Comparison of ENCODE assay signal across 8 mouse cellular contexts in the genomic region with DNA sequence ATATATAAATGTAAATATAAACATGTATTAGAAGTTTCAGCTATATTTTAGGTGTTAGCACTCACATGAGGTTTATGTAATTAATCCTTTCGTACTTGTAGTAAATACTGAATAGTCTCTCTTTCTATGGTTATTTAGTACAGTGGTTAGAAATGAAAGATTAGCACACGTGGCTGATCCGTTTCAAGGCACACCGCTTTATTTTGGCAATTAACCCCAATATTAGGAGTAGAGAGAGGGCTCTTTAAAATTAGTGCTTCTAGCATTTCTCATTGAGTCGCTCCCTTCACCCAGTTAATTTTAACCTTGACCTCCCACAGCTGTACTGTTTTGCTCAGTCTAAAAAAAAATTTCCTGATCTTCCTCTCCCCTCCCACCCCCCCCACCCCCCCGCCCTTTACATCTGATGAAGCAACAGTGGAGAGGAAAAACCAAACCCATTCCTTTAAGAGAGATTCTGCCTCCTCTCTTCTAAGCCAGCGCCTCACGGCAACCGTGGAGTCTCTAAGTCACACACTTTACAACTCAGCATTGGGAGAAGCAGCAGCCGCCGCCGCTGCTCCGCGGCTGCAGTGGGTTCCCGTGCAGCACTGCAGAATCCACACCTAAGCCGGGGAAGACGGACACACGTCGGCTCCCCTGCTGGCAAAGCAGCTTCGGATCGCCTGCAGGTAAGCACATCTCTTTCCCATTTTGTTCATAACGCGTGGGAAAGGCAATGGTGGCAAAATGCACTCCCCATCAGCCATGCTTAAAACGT. TPM values are rescaled to one million over a fixed set of nuclear protein-coding genes. Genes with fewer than 3 reads are reported as not detected.
A peak's percentile ranks its signal among the peaks of the same experiment; 100 is the strongest.
DNase-seq lines count a peak whose midpoint lies in the region; ATAC-seq and TF ChIP-seq lines count a peak whose summit lies in the region.

A gene (plus strand): TSS at position 400 of the 760 bp plus-strand sequence.

- H3K36me3 ChIP-seq in E14TG2a.4 (ENCODE audit: insufficient read depth, low read length), result no peaks in the 10 kb centered on the region
- no peaks in the 10 kb centered on the region for H3K36me3 ChIP-seq in forebrain, embryonic 14.5 days (ENCODE audit: control insufficient read depth, insufficient read depth, low read length)
- no peaks in the 10 kb centered on the region for H3K36me3 ChIP-seq in heart, embryonic 16.5 days (ENCODE audit: control insufficient read depth, insufficient read depth)
- no peaks in the 10 kb centered on the region for H3K36me3 ChIP-seq in liver, embryonic 12.5 days
- H3K36me3 ChIP-seq in testis, adult 2 months (ENCODE audit: control insufficient read depth, insufficient read depth, low read length), result no peaks in the 10 kb centered on the region

- peak within 1 kb of the TSS; percentile 73 for H3K27ac ChIP-seq in brown adipose tissue, adult 24 weeks (replicated peaks; ENCODE audit: low read depth, low read length)
- H3K27ac ChIP-seq in forebrain, embryonic 14.5 days (ENCODE audit: low read depth, low read length), result peak within 1 kb of the TSS; percentile 39; the same call in 1 of the 2 replicates
- H3K27ac ChIP-seq in heart, embryonic 16.5 days (ENCODE audit: low read length), result peak within 1 kb of the TSS; percentile 96
- peak within 1 kb of the TSS; percentile 81 for H3K27ac ChIP-seq in liver, embryonic 12.5 days
- H3K27ac ChIP-seq in testis, adult 2 months (ENCODE audit: control insufficient read depth, insufficient read depth, low read depth, low read length), result peak within 1 kb of the TSS; percentile 84

- WGBS in forebrain, embryonic 14.5 days, result 4% methylated on average over 24 of the region's 24 CpGs
- WGBS in heart, embryonic 16.5 days, result 6% methylated on average over 24 of the region's 24 CpGs
- 7% methylated on average over 24 of the region's 24 CpGs for WGBS in liver, embryonic 12.5 days (ENCODE audit: insufficient replicate concordance)

- ATAC-seq in forebrain, embryonic 14.5 days, result no peak
- ATAC-seq in heart, embryonic 16.5 days (replicated peaks; ENCODE audit: extremely low read depth, insufficient read depth, low FRiP score), result no peak
- ATAC-seq in liver, embryonic 12.5 days, result no peak

- H3K4me1 ChIP-seq in E14TG2a.4 (replicated peaks; ENCODE audit: low read depth, low read length), result peaks cover 25% of the 10 kb centered on the region
- no peaks in the 10 kb centered on the region for H3K4me1 ChIP-seq in brown adipose tissue, adult 24 weeks (ENCODE audit: control insufficient read depth, insufficient read depth, insufficient read length, low read length)
- H3K4me1 ChIP-seq in forebrain, embryonic 14.5 days (ENCODE audit: control insufficient read depth, insufficient read depth, low read length), result peaks cover 18% of the 10 kb centered on the region
- H3K4me1 ChIP-seq in heart, embryonic 16.5 days (ENCODE audit: control insufficient read depth, insufficient read depth, low read length), result peaks cover 7% of the 10 kb centered on the region
- H3K4me1 ChIP-seq in liver, embryonic 12.5 days, result peaks cover 48% of the 10 kb centered on the region
- H3K4me1 ChIP-seq in testis, adult 2 months (ENCODE audit: control insufficient read depth, insufficient read depth, low read length), result peaks cover 11% of the 10 kb centered on the region

- peak within 1 kb of the TSS; percentile 61 for H3K9ac ChIP-seq in forebrain, embryonic 14.5 days (ENCODE audit: low read length)
- H3K9ac ChIP-seq in heart, embryonic 16.5 days (ENCODE audit: low read length), result peak within 1 kb of the TSS; percentile 92
- peak within 1 kb of the TSS; percentile 77 for H3K9ac ChIP-seq in liver, embryonic 12.5 days

- no peaks in the 10 kb centered on the region for H3K9me3 ChIP-seq in E14TG2a.4 (ENCODE audit: low read length)
- H3K9me3 ChIP-seq in forebrain, embryonic 14.5 days (replicated peaks; ENCODE audit: control insufficient read depth, low read length), result no peaks in the 10 kb centered on the region
- H3K9me3 ChIP-seq in heart, embryonic 16.5 days (replicated peaks; ENCODE audit: control insufficient read depth, low read length), result no peaks in the 10 kb centered on the region
- H3K9me3 ChIP-seq in liver, embryonic 12.5 days (replicated peaks), result no peaks in the 10 kb centered on the region

- peaks cover 30% of the 10 kb centered on the region for H3K27me3 ChIP-seq in E14TG2a.4 (ENCODE audit: insufficient read depth, low read length)
- no peaks in the 10 kb centered on the region; the same call in none of the 2 replicates for H3K27me3 ChIP-seq in forebrain, embryonic 14.5 days (replicated peaks; ENCODE audit: control insufficient read depth, insufficient read depth, low read length)
- H3K27me3 ChIP-seq in heart, embryonic 16.5 days (ENCODE audit: control insufficient read depth, insufficient read depth, low read length), result no peaks in the 10 kb centered on the region
- peaks cover 10% of the 10 kb centered on the region; the same call in 1 of the 2 replicates for H3K27me3 ChIP-seq in liver, embryonic 12.5 days (replicated peaks)
- H3K27me3 ChIP-seq in testis, adult 2 months (ENCODE audit: control insufficient read depth, insufficient read depth, low read length), result no peaks in the 10 kb centered on the region

- DNase-seq in forebrain, embryonic 14.5 days (ENCODE audit: low spot score), result peak; percentile 66
- DNase-seq in kidney, postnatal 25 days, result peak; percentile 53 to 64
- DNase-seq in naive thymus-derived CD4-positive, alpha-beta T cell, adult 2 months (ENCODE audit: low read depth), result peak; percentile 59

- no peak for TF ChIP-seq CTCF in E14TG2a.4 (conservative IDR thresholded peaks at IDR 0.05; ENCODE audit: low read length)
- TF ChIP-seq CTCF in testis, adult 2 months (IDR thresholded peaks at IDR 0.05; ENCODE audit: control insufficient read depth, insufficient read depth, insufficient replicate concordance, low read depth, low read length), result no peak

- H3K4me3 ChIP-seq in E14TG2a.4 (replicated peaks; ENCODE audit: low read length), result peak within 1 kb of the TSS; percentile 83
- H3K4me3 ChIP-seq in brown adipose tissue, adult 24 weeks (ENCODE audit: insufficient read depth, low read depth, low read length), result peak within 1 kb of the TSS; percentile 74
- H3K4me3 ChIP-seq in forebrain, embryonic 14.5 days (ENCODE audit: low read depth, low read length), result peak within 1 kb of the TSS; percentile 85
- H3K4me3 ChIP-seq in heart, embryonic 16.5 days (ENCODE audit: low read length), result peak within 1 kb of the TSS; percentile 99
- H3K4me3 ChIP-seq in liver, embryonic 12.5 days, result peak within 1 kb of the TSS; percentile 89
- peak within 1 kb of the TSS; percentile 97 for H3K4me3 ChIP-seq in testis, adult 2 months (ENCODE audit: control insufficient read depth, low read depth, low read length)

- TF ChIP-seq POLR2A in testis, adult 2 months (IDR thresholded peaks at IDR 0.05; ENCODE audit: control insufficient read depth, low read depth, low read length), result peak; percentile 52; the same call in 1 of the 2 replicates

- H3K4me2 ChIP-seq in forebrain, embryonic 14.5 days (ENCODE audit: low read length), result peak within 1 kb of the TSS; percentile 90
- H3K4me2 ChIP-seq in heart, embryonic 16.5 days (ENCODE audit: low read depth, low read length), result peak within 1 kb of the TSS; percentile 91
- H3K4me2 ChIP-seq in liver, embryonic 12.5 days, result peak within 1 kb of the TSS; percentile 100

RNA-seq across cellular contexts. Expression of the gene that starts here (rescaled TPM):
- polyA plus RNA-seq in brown adipose tissue, adult 24 weeks (2012; ENCODE audit: insufficient read depth, insufficient read length, missing spikeins), result 40.1 and 40.8 TPM in 2 replicates
- 25.2 and 32.6 TPM in 2 replicates for polyA plus RNA-seq in forebrain, embryonic 14.5 days (2014; fragmentation: Nextera tagmentation; extraction: Ambion mirVana)
- 107 and 109 TPM in 2 replicates for polyA plus RNA-seq in heart, embryonic 16.5 days (2015; fragmentation: Nextera tagmentation; extraction: Ambion mirVana)
- 42.1 and 42.2 TPM in 2 replicates for polyA plus RNA-seq in liver, embryonic 12.5 days (2016; fragmentation: Nextera tagmentation; extraction: Ambion mirVana)
- 27.2 and 29.0 TPM in 2 replicates for polyA plus RNA-seq in testis, adult 2 months (2012; rRNA removed)

Comparison
In these comparisons a context has a peak if more than half of its experiments do, and no peak if none do; other contexts are left out.
1. H3K27ac ChIP-seq: peak in every context shown above with its lines; median percentile 96 in heart, embryonic 16.5 days; 84 in testis, adult 2 months; 81 in liver, embryonic 12.5 days; 73 in brown adipose tissue, adult 24 weeks; 39 in forebrain, embryonic 14.5 days.